Mouse (Mus musculus) megakaryocyte, embryonic 14.5 days (primary cell): ENCODE data around the gene Mprip.

Source experiments
- FLI1 ChIP-seq: IDR thresholded peaks from 2 replicates; pipeline ENCODE4 v1.6.1; 2012; ENCODE audit warnings: low read length, inconsistent platforms, mixed read lengths
- GATA1 ChIP-seq: IDR thresholded peaks from 3 replicates; pipeline ENCODE4 v1.6.1; 2012; ENCODE audit warnings: mixed read lengths, low read length, inconsistent platforms, borderline replicate concordance

GRCm38 (mm10) chr11:59626192-59626591 is 34.9 kb upstream of the Mprip start:
- no peak for TF ChIP-seq GATA1
- no peak for TF ChIP-seq FLI1
